Comparison of ENCODE assay signal across 1 mouse cellular context in the genomic region with DNA sequence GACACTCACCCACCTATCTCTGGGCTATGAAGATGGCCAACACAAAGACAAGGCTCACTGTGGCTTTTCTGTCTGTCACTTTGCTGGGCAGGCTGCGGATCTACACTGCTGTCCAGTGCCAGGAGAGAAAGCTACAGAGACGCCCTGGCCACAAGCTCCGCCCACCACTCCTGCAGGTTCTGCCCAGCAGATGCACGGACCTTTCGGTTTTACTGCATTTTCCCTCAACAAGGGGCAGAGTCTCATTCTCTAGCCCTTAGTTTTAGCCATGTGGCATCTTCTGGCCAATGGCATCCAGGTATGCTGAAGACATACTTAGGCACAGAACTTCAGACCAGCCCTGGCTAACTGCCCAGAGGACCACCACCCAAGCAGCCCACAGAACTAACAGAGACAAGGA.
A peak's percentile ranks its signal among the peaks of the same experiment; 100 is the strongest.
TF ChIP-seq lines count a peak whose summit lies in the region.

No protein-coding gene starts in this region.

TF ChIP-seq in MEL, 35 proteins besides CTCF, POLR2A, EP300 and RAD21:
- TF ChIP-seq CHD1 (IDR thresholded peaks at IDR 0.05; ENCODE audit: low read depth, low read length): no peak
- TF ChIP-seq UBTF (IDR thresholded peaks at IDR 0.05; ENCODE audit: borderline replicate concordance, insufficient read depth, low read depth, low read length): no peak
- no peak for TF ChIP-seq SMC3 (IDR thresholded peaks at IDR 0.05; ENCODE audit: low read depth, low read length)
- no peak for TF ChIP-seq NRF1 (IDR thresholded peaks at IDR 0.05; ENCODE audit: insufficient read depth, low read depth, low read length, poor library complexity, severe bottlenecking)
- peak; percentile 37; the same call in 1 of the 2 replicates for TF ChIP-seq USF1 (IDR thresholded peaks at IDR 0.05; ENCODE audit: low read depth, low read length)
TF ChIP-seq in MEL: peak in this region for 1.
